In genomic region chrX:164066185-164066584, GRCm38 (mm10) we compare ENCODE assay signal across 8 mouse cellular contexts. TPM values are rescaled to one million over a fixed set of nuclear protein-coding genes. Genes with fewer than 3 reads are reported as not detected.
A peak's percentile ranks its signal among the peaks of the same experiment; 100 is the strongest.
DNase-seq lines count a peak whose midpoint lies in the region; ATAC-seq and TF ChIP-seq lines count a peak whose summit lies in the region.

No protein-coding gene starts in this region.

- H3K36me3 ChIP-seq in heart, embryonic 10.5 days, result no peaks in the 10 kb centered on the region; the same call in 1 of the 2 replicates
- no peaks in the 10 kb centered on the region for H3K36me3 ChIP-seq in kidney, adult 2 months (ENCODE audit: control insufficient read depth, insufficient read depth, low read length)
- peaks cover 3% of the 10 kb centered on the region for H3K36me3 ChIP-seq in limb, embryonic 10.5 days
- no peaks in the 10 kb centered on the region for H3K36me3 ChIP-seq in midbrain, embryonic 14.5 days (ENCODE audit: control insufficient read depth, insufficient read depth, low read length)

- H3K4me1 ChIP-seq in heart, embryonic 10.5 days, result no peaks in the 10 kb centered on the region
- no peaks in the 10 kb centered on the region; the same call in 1 of the 2 replicates for H3K4me1 ChIP-seq in kidney, adult 2 months (ENCODE audit: control insufficient read depth, insufficient read depth, low read length)
- H3K4me1 ChIP-seq in limb, embryonic 10.5 days, result no peaks in the 10 kb centered on the region
- H3K4me1 ChIP-seq in midbrain, embryonic 14.5 days (ENCODE audit: control insufficient read depth, insufficient read depth, low read length), result no peaks in the 10 kb centered on the region

- TF ChIP-seq POLR2A in kidney, adult 2 months (IDR thresholded peaks at IDR 0.05; ENCODE audit: low read depth, low read length), result no peak

- no peak overlapping the region for H3K27ac ChIP-seq in heart, embryonic 10.5 days
- no peak overlapping the region for H3K27ac ChIP-seq in kidney, adult 2 months (ENCODE audit: insufficient read depth, low read depth, low read length)
- no peak overlapping the region for H3K27ac ChIP-seq in limb, embryonic 10.5 days
- no peak overlapping the region for H3K27ac ChIP-seq in midbrain, embryonic 14.5 days (replicated peaks; ENCODE audit: low read depth, low read length)

- H3K9ac ChIP-seq in midbrain, embryonic 14.5 days (replicated peaks; ENCODE audit: low read length), result no peak overlapping the region

- peak; percentile 63 to 81 for DNase-seq in heart, adult 18-20 months
- DNase-seq in heart, embryonic 10.5 days (ENCODE audit: low spot score), result no peak
- DNase-seq in cerebellum, postnatal 10 days, result peak; percentile 80 to 83
- DNase-seq in gastrocnemius, postnatal 10 days, result peak; percentile 58
- peak; percentile 71 for DNase-seq in kidney, adult 2 months
- DNase-seq in limb, embryonic 10.5 days (ENCODE audit: low spot score), result peak; percentile 77
- peak; percentile 86 for DNase-seq in midbrain, embryonic 14.5 days
- DNase-seq in spleen, postnatal 36 days (ENCODE audit: low spot score in 2 of 2), result peak; percentile 39 to 57

- H3K27me3 ChIP-seq in heart, embryonic 10.5 days (ENCODE audit: insufficient read depth, poor library complexity, severe bottlenecking), result no peaks in the 10 kb centered on the region; the same call in 1 of the 2 replicates
- no peaks in the 10 kb centered on the region for H3K27me3 ChIP-seq in kidney, adult 2 months (replicated peaks; ENCODE audit: control insufficient read depth, insufficient read depth, low read length)
- peaks cover 65% of the 10 kb centered on the region for H3K27me3 ChIP-seq in limb, embryonic 10.5 days (ENCODE audit: low read depth, poor library complexity, severe bottlenecking)
- H3K27me3 ChIP-seq in midbrain, embryonic 14.5 days (ENCODE audit: control insufficient read depth, insufficient read depth, low read length), result no peaks in the 10 kb centered on the region

- H3K9me3 ChIP-seq in heart, embryonic 10.5 days, result no peaks in the 10 kb centered on the region
- H3K9me3 ChIP-seq in limb, embryonic 10.5 days (replicated peaks), result no peaks in the 10 kb centered on the region
- no peaks in the 10 kb centered on the region for H3K9me3 ChIP-seq in midbrain, embryonic 14.5 days (ENCODE audit: control insufficient read depth, low read length)

- peak; percentile 58; the same call in 1 of the 2 replicates for ATAC-seq in midbrain, embryonic 14.5 days (ENCODE audit: low FRiP score, low TSS enrichment)

- whole genome bisulfite sequencing in heart, embryonic 10.5 days, result 9% methylated on average over 2 of the region's 2 CpGs
- WGBS in kidney, adult 2 months, result 2% methylated on average over 2 of the region's 2 CpGs
- WGBS in limb, embryonic 10.5 days, result 7% methylated on average over 2 of the region's 2 CpGs
- 13% methylated on average over 2 of the region's 2 CpGs for whole genome bisulfite sequencing in midbrain, embryonic 14.5 days

- H3K4me2 ChIP-seq in midbrain, embryonic 14.5 days (ENCODE audit: low read length), result no peak overlapping the region

- peak; percentile 83 for TF ChIP-seq CTCF in kidney, adult 2 months (conservative IDR thresholded peaks at IDR 0.05; ENCODE audit: insufficient read depth, insufficient read length, low read depth, low read length)

- H3K4me3 ChIP-seq in heart, embryonic 10.5 days, result no peak overlapping the region
- no peak overlapping the region for H3K4me3 ChIP-seq in kidney, adult 2 months (ENCODE audit: insufficient read depth, low read depth, low read length)
- H3K4me3 ChIP-seq in limb, embryonic 10.5 days, result no peak overlapping the region
- H3K4me3 ChIP-seq in midbrain, embryonic 14.5 days (replicated peaks; ENCODE audit: low read depth, low read length), result no peak overlapping the region

RNA-seq across cellular contexts. Expression of gene Siah1b, which starts 10.1 kb away (rescaled TPM):
- 1 to 10 TPM; 3.6 to 4.2 TPM for total RNA-seq in heart, adult 18-20 months (2021)
- polyA plus RNA-seq in heart, embryonic 10.5 days (2016; fragmentation: Nextera tagmentation; extraction: Ambion mirVana), result 25.5 and 31.9 TPM in 2 replicates
- 1 to 10 TPM; 4.6 to 6.1 TPM for total RNA-seq in gastrocnemius, postnatal 10 days (2021)
- polyA plus RNA-seq in kidney, adult 2 months (2012; rRNA removed), result 5.9 and 6.7 TPM in 2 replicates
- polyA plus RNA-seq in limb, embryonic 10.5 days (2016; fragmentation: Nextera tagmentation; extraction: Ambion mirVana), result 49.5 and 55.1 TPM in 2 replicates
- 21.8 and 21.9 TPM in 2 replicates for polyA plus RNA-seq in midbrain, embryonic 14.5 days (2014; fragmentation: Nextera tagmentation; extraction: Ambion mirVana)

RNA-seq across cellular contexts. Expression of gene Cltrn, which starts 22.4 kb away (rescaled TPM):
- total RNA-seq in heart, adult 18-20 months (2021), result not detected
- 0.72 TPM in 1 of 2 replicates, not detected in the other for polyA plus RNA-seq in heart, embryonic 10.5 days (2016; fragmentation: Nextera tagmentation; extraction: Ambion mirVana)
- not detected for total RNA-seq in gastrocnemius, postnatal 10 days (2021)
- polyA plus RNA-seq in kidney, adult 2 months (2012; rRNA removed), result 171 and 274 TPM in 2 replicates
- 0.26 and 0.31 TPM in 2 replicates for polyA plus RNA-seq in limb, embryonic 10.5 days (2016; fragmentation: Nextera tagmentation; extraction: Ambion mirVana)
- not detected in 2 replicates for polyA plus RNA-seq in midbrain, embryonic 14.5 days (2014; fragmentation: Nextera tagmentation; extraction: Ambion mirVana)

RNA-seq across cellular contexts. Expression of gene Car5b, which starts 38.4 kb away (rescaled TPM):
- total RNA-seq in heart, adult 18-20 months (2021), result 1 to 10 TPM; 1.3 to 5.0 TPM
- 0.25 and 0.26 TPM in 2 replicates for polyA plus RNA-seq in heart, embryonic 10.5 days (2016; fragmentation: Nextera tagmentation; extraction: Ambion mirVana)
- total RNA-seq in gastrocnemius, postnatal 10 days (2021), result 1 to 10 TPM; 1.4 to 1.7 TPM
- polyA plus RNA-seq in kidney, adult 2 months (2012; rRNA removed), result 45.6 and 49.1 TPM in 2 replicates
- polyA plus RNA-seq in limb, embryonic 10.5 days (2016; fragmentation: Nextera tagmentation; extraction: Ambion mirVana), result 0.19 and 0.34 TPM in 2 replicates
- 0.08 and 0.26 TPM in 2 replicates for polyA plus RNA-seq in midbrain, embryonic 14.5 days (2014; fragmentation: Nextera tagmentation; extraction: Ambion mirVana)

Comparison
In these comparisons a context has a peak if more than half of its experiments do, and no peak if none do; other contexts are left out.
1. RNA of gene Cltrn, which starts 22.4 kb away (polyA plus RNA-seq): 171 to 274 TPM in kidney, adult 2 months; 0.72 TPM in heart, embryonic 10.5 days, 0.26 to 0.31 TPM in limb, embryonic 10.5 days and not detected in midbrain, embryonic 14.5 days; every median in the first group is over 100 times any median in the second.
2. RNA of gene Car5b, which starts 38.4 kb away (polyA plus RNA-seq): 45.6 to 49.1 TPM in kidney, adult 2 months; 0.19 to 0.34 TPM in limb, embryonic 10.5 days, 0.25 to 0.26 TPM in heart, embryonic 10.5 days and 0.08 to 0.26 TPM in midbrain, embryonic 14.5 days; every median in the first group is over 10 times any median in the second.